Mouse (Mus musculus): ENCODE results near the gene Mia3. TPM values are rescaled to one million over a fixed set of nuclear protein-coding genes. Genes with fewer than 3 reads are reported as not detected.
"Not testable (repeated sequence)": the region's sequence is repeated elsewhere in the genome, so short reads cannot be mapped to it uniquely, and the experiment has no call there.

Gene Mia3
- 53.9 and 57.3 TPM in 2 replicates for polyA plus RNA-seq (2015; fragmentation: Nextera tagmentation; extraction: Ambion mirVana)

GRCm38 (mm10) chr1:183369427-183370014 is at the start of gene Mia3:
Mia3 (minus strand) TSS chr1:183369553.
- WGBS: under 1% methylated on average over 51 of the region's 51 CpGs
- peak; percentile 98 for ATAC-seq
- Histone ChIP-seq H3K9ac (ENCODE audit: low read depth, low read length) (peak within 1 kb of the TSS; percentile 93), H3K4me3 (ENCODE audit: low read depth, low read length) (peak within 1 kb of the TSS; percentile 93), H3K4me1 (replicated peaks; ENCODE audit: control insufficient read depth, insufficient read depth, low read length) (no peaks in the 10 kb centered on the region), H3K27me3 (replicated peaks; ENCODE audit: control insufficient read depth, insufficient read depth, low read length) (no peaks in the 10 kb centered on the region), H3K4me2 (replicated peaks; ENCODE audit: low read depth) (peak within 1 kb of the TSS; percentile 97), H3K36me3 (ENCODE audit: control insufficient read depth, insufficient read depth) (peaks cover 8% of the 10 kb centered on the region; the same call in 1 of the 2 replicates), H3K27ac (ENCODE audit: low read depth, low read length) (peak within 1 kb of the TSS; percentile 54), H3K9me3 (ENCODE audit: control insufficient read depth) (peaks cover under 1% of the 10 kb centered on the region; the same call in 1 of the 2 replicates)
- 0 out of 2 replicates have a peak, but pooled peaks have one; percentile 28 for TF ChIP-seq CTCF (IDR thresholded peaks at IDR 0.05; ENCODE audit: low read depth)

GRCm38 (mm10) chr1:183417873-183418272 is 48.5 kb upstream of the Mia3 start, which contains the start of gene Hhipl2:
Hhipl2 (plus strand) TSS chr1:183418215.
- no peaks in the 10 kb centered on the region for H3K27me3 ChIP-seq (replicated peaks; ENCODE audit: control insufficient read depth, insufficient read depth, low read length)
- no peak within 1 kb of the TSS for H3K9ac ChIP-seq (ENCODE audit: low read depth, low read length)
- WGBS: 66% methylated on average over 12 of the region's 12 CpGs
- H3K36me3 ChIP-seq (ENCODE audit: control insufficient read depth, insufficient read depth): no peaks in the 10 kb centered on the region
- no peak within 1 kb of the TSS for H3K27ac ChIP-seq (ENCODE audit: low read depth, low read length)
- TF ChIP-seq CTCF (IDR thresholded peaks at IDR 0.05; ENCODE audit: low read depth): no peak
- ATAC-seq: no peak
- no peaks in the 10 kb centered on the region for H3K9me3 ChIP-seq (ENCODE audit: control insufficient read depth)
- H3K4me2 ChIP-seq (replicated peaks; ENCODE audit: low read depth): no peak within 1 kb of the TSS
- H3K4me1 ChIP-seq (replicated peaks; ENCODE audit: control insufficient read depth, insufficient read depth, low read length): no peaks in the 10 kb centered on the region
- no peak within 1 kb of the TSS for H3K4me3 ChIP-seq (ENCODE audit: low read depth, low read length)

- Histone ChIP-seq H3K9me3 (ENCODE audit: control insufficient read depth) (no peaks in the 10 kb centered on the region), H3K4me3 (ENCODE audit: low read depth, low read length) (no peak overlapping the region), H3K4me1 (replicated peaks; ENCODE audit: control insufficient read depth, insufficient read depth, low read length) (no peaks in the 10 kb centered on the region), H3K4me2 (replicated peaks; ENCODE audit: low read depth) (no peak overlapping the region), H3K27ac (ENCODE audit: low read depth, low read length) (no peak overlapping the region), H3K27me3 (replicated peaks; ENCODE audit: control insufficient read depth, insufficient read depth, low read length) (no peaks in the 10 kb centered on the region), H3K36me3 (ENCODE audit: control insufficient read depth, insufficient read depth) (peaks cover 25% of the 10 kb centered on the region), H3K9ac (ENCODE audit: low read depth, low read length) (no peak overlapping the region)
- 87% methylated on average over 15 of the region's 15 CpGs for WGBS
- TF ChIP-seq CTCF (IDR thresholded peaks at IDR 0.05; ENCODE audit: low read depth): no peak
- ATAC-seq: peak; percentile 16; the same call in 1 of the 2 replicates
Observed at GRCm38 (mm10) chr1:183414081-183414727, 44.9 kb upstream of the Mia3 start.

GRCm38 (mm10) chr1:183403396-183403795 is 34.0 kb upstream of the Mia3 start:
- Histone ChIP-seq H3K9me3 (ENCODE audit: control insufficient read depth) (no peaks in the 10 kb centered on the region), H3K4me3 (ENCODE audit: low read depth, low read length) (no peak overlapping the region), H3K4me2 (replicated peaks; ENCODE audit: low read depth) (no peak overlapping the region), H3K27ac (ENCODE audit: low read depth, low read length) (no peak overlapping the region), H3K27me3 (replicated peaks; ENCODE audit: control insufficient read depth, insufficient read depth, low read length) (no peaks in the 10 kb centered on the region), H3K4me1 (replicated peaks; ENCODE audit: control insufficient read depth, insufficient read depth, low read length) (no peaks in the 10 kb centered on the region), H3K36me3 (ENCODE audit: control insufficient read depth, insufficient read depth) (peaks cover 60% of the 10 kb centered on the region), H3K9ac (ENCODE audit: low read depth, low read length) (no peak overlapping the region)
- WGBS: 88% methylated on average over 3 of the region's 3 CpGs
- no peak for ATAC-seq
- TF ChIP-seq CTCF (IDR thresholded peaks at IDR 0.05; ENCODE audit: low read depth): no peak

GRCm38 (mm10) chr1:183388426-183389406 is 19.4 kb upstream of the Mia3 start, which contains the start of gene Taf1a:
Taf1a (plus strand) TSS chr1:183388981.
- peak; percentile 100 for ATAC-seq
- peak within 1 kb of the TSS; percentile 80 for H3K4me3 ChIP-seq (ENCODE audit: low read depth, low read length)
- H3K27me3 ChIP-seq (replicated peaks; ENCODE audit: control insufficient read depth, insufficient read depth, low read length): no peaks in the 10 kb centered on the region
- H3K9ac ChIP-seq (ENCODE audit: low read depth, low read length): peak within 1 kb of the TSS; percentile 57
- no peaks in the 10 kb centered on the region for H3K9me3 ChIP-seq (ENCODE audit: control insufficient read depth)
- no peak within 1 kb of the TSS; the same call in 1 of the 2 replicates for H3K27ac ChIP-seq (ENCODE audit: low read depth, low read length)
- H3K36me3 ChIP-seq (ENCODE audit: control insufficient read depth, insufficient read depth): no peaks in the 10 kb centered on the region
- peak within 1 kb of the TSS; percentile 75 for H3K4me2 ChIP-seq (replicated peaks; ENCODE audit: low read depth)
- WGBS: 6% methylated on average over 44 of the region's 44 CpGs
- TF ChIP-seq CTCF (IDR thresholded peaks at IDR 0.05; ENCODE audit: low read depth): no peak
- H3K4me1 ChIP-seq (replicated peaks; ENCODE audit: control insufficient read depth, insufficient read depth, low read length): peaks cover 5% of the 10 kb centered on the region; the same call in 1 of the 2 replicates

GRCm38 (mm10) chr1:183387421-183387820 is 18.1 kb upstream of the Mia3 start:
- not testable (repeated sequence) for H3K36me3 ChIP-seq (ENCODE audit: control insufficient read depth, insufficient read depth); H3K4me2 ChIP-seq (replicated peaks; ENCODE audit: low read depth); H3K9me3 ChIP-seq (ENCODE audit: control insufficient read depth); H3K27me3 ChIP-seq (replicated peaks; ENCODE audit: control insufficient read depth, insufficient read depth, low read length); ATAC-seq; H3K4me3 ChIP-seq (ENCODE audit: low read depth, low read length); H3K9ac ChIP-seq (ENCODE audit: low read depth, low read length); H3K27ac ChIP-seq (ENCODE audit: low read depth, low read length); H3K4me1 ChIP-seq (replicated peaks; ENCODE audit: control insufficient read depth, insufficient read depth, low read length)
- WGBS: 95% methylated on average over 3 of the region's 3 CpGs

Measured in intestine, postnatal 0 days (tissue).